Mouse (Mus musculus) thymus, adult 2 months (tissue): ENCODE measurements around the gene Exoc4.

Experiments used
- CTCF ChIP-seq: fragments of 200-500 bp; IDR thresholded peaks from 2 replicates; pipeline ENCODE4 v1.5.1; 2012; ENCODE audit warnings: mild to moderate bottlenecking, control low read depth, low read length, moderate library complexity, borderline replicate concordance; ENCODE audit not compliant: control insufficient read depth, poor library complexity, insufficient read depth; ENCODE audit errors: extremely low read depth
- POLR2A ChIP-seq: fragments of 200-500 bp; IDR thresholded peaks from 2 replicates; pipeline ENCODE4 v1.6.1; 2012; ENCODE audit warnings: mild to moderate bottlenecking, low read length, control low read depth, moderate library complexity; ENCODE audit not compliant: control insufficient read depth, poor library complexity, insufficient read depth; ENCODE audit errors: extremely low read depth

DNA sequence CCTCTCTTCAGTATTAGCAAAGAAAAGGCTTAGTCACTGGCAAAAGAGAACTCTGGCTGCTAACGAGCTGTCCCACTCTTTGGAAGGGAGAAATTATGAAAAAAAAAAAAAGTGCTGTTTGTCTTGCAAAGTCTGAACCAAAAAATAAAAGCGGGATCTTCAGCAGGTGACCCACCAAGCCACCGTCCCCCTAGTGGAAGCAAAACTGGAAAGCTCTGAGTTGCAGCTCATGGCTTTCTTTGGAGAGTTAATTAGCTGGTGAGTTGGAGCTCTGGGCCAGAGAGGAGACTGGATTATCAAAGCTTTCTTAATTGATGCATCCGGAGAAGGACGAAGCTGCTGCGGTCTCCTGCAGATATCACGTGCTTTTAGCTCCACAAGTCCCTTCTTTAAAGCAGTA, 750.6 kb downstream of the Exoc4 start:
- TF ChIP-seq CTCF, result no peak
- TF ChIP-seq POLR2A, result no peak
